Mouse (Mus musculus) liver, embryonic 13.5 days (tissue): Measurements from ENCODE around the gene Hmcn2. TPM values are rescaled to one million over a fixed set of nuclear protein-coding genes. Genes with fewer than 3 reads are reported as not detected.

Experiments
- ATAC-seq: fragments of 200-750 bp; cut with Nextera tagmentation; 2 replicates; pipeline ENCODE4 v1.8.0; 2017; ENCODE audit warnings: low read depth, mild to moderate bottlenecking, moderate number of reproducible peaks, moderate library complexity
- DNase-seq: peaks from one replicate; pipeline ENCODE4 v3.0.0; 2022
- H3K27ac ChIP-seq: fragments of 300-500 bp; sonication (generic); 2 replicates; pipeline ENCODE4 v1.5.1; 2015; ENCODE audit warnings: moderate library complexity, mild to moderate bottlenecking, inconsistent platforms
- H3K27me3 ChIP-seq: fragments of 300-500 bp; sonication (generic); 2 replicates; pipeline ENCODE4 v1.6.1; 2015; ENCODE audit warnings: mild to moderate bottlenecking, inconsistent platforms
- H3K36me3 ChIP-seq: fragments of 300-500 bp; sonication (generic); 2 replicates; pipeline ENCODE4 v1.6.1; 2015; ENCODE audit warnings: mild to moderate bottlenecking, inconsistent platforms
- H3K4me1 ChIP-seq: fragments of 300-500 bp; sonication (generic); replicated peaks from 2 replicates; pipeline ENCODE4 v1.6.1; 2015; ENCODE audit warnings: inconsistent platforms
- H3K4me2 ChIP-seq: fragments of 300-500 bp; sonication (generic); 2 replicates; pipeline ENCODE4 v1.6.1; 2015; ENCODE audit warnings: inconsistent platforms, mild to moderate bottlenecking, moderate library complexity
- H3K4me3 ChIP-seq: fragments of 300-500 bp; sonication (generic); replicated peaks from 2 replicates; pipeline ENCODE4 v1.5.1; 2015; ENCODE audit warnings: mild to moderate bottlenecking, inconsistent platforms
- H3K9ac ChIP-seq: fragments of 300-500 bp; sonication (generic); 2 replicates; pipeline ENCODE4 v1.6.1; 2015; ENCODE audit warnings: mild to moderate bottlenecking, inconsistent platforms
- H3K9me3 ChIP-seq: fragments of 300-500 bp; sonication (generic); replicated peaks from 2 replicates; pipeline ENCODE4 v1.6.1; 2016; ENCODE audit warnings: inconsistent platforms
- WGBS: fragments of 180-500 bp; shearing (Covaris S2); methylation state at CpG from one replicate; pipeline ENCODE4 v1.1.7; 2015; ENCODE audit not compliant: insufficient replicate concordance; 5-methylcytosine and 5-hydroxymethylcytosine counted together
- polyA plus RNA-seq: library from polyadenylated mRNA; unstranded; fragments of >200 nt; fragmentation: Nextera tagmentation; extraction: Ambion mirVana; gene quantifications from 2 replicates; pipeline ENCODE4 v1.2.1, GENCODE M21; 2015

Hmcn2 gene
- polyA plus RNA-seq, 1 experiment from 2014 or later: 0.25 TPM

GRCm38 (mm10) chr2:31446036-31446435 is 131.8 kb downstream of the Hmcn2 start:
- Histone ChIP-seq H3K27ac (no peak overlapping the region), H3K36me3 (no peaks in the 10 kb centered on the region), H3K4me2 (no peak overlapping the region), H3K9ac (no peak overlapping the region), H3K4me3 (no peak overlapping the region), H3K4me1 (0 out of 2 replicates have a peak, but pooled peaks cover 10% of the 10 kb centered on the region), H3K9me3 (no peaks in the 10 kb centered on the region), H3K27me3 (no peaks in the 10 kb centered on the region)
- no peak for ATAC-seq
- WGBS: 47% methylated on average over 4 of the region's 4 CpGs
- DNase-seq: no peak

GRCm38 (mm10) chr2:31446456-31446855 is 132.2 kb downstream of the Hmcn2 start:
- WGBS: 50% methylated on average over 4 of the region's 4 CpGs
- no peak overlapping the region for H3K27ac ChIP-seq
- H3K4me2 ChIP-seq: no peak overlapping the region
- no peak for ATAC-seq
- no peaks in the 10 kb centered on the region for H3K36me3 ChIP-seq
- H3K4me1 ChIP-seq: peaks cover 12% of the 10 kb centered on the region; the same call in 1 of the 2 replicates
- H3K27me3 ChIP-seq: no peaks in the 10 kb centered on the region
- H3K4me3 ChIP-seq: no peak overlapping the region
- no peak for DNase-seq
- H3K9me3 ChIP-seq: no peaks in the 10 kb centered on the region
- no peak overlapping the region for H3K9ac ChIP-seq

- Histone ChIP-seq H3K27me3 (no peaks in the 10 kb centered on the region), H3K4me3 (no peak overlapping the region), H3K36me3 (no peaks in the 10 kb centered on the region), H3K27ac (no peak overlapping the region), H3K4me2 (no peak overlapping the region), H3K9ac (no peak overlapping the region), H3K9me3 (no peaks in the 10 kb centered on the region), H3K4me1 (peaks cover 22% of the 10 kb centered on the region)
- no peak for ATAC-seq
- 44% methylated on average over 2 of the region's 2 CpGs for WGBS
- no peak for DNase-seq
Observed at GRCm38 (mm10) chr2:31447536-31447935, 133.3 kb downstream of the Hmcn2 start.

- no peak overlapping the region for H3K4me3 ChIP-seq
- H3K9me3 ChIP-seq: no peaks in the 10 kb centered on the region
- no peak overlapping the region for H3K27ac ChIP-seq
- ATAC-seq (no peak), DNase-seq (no peak)
- no peaks in the 10 kb centered on the region for H3K36me3 ChIP-seq
- H3K4me1 ChIP-seq: peaks cover 35% of the 10 kb centered on the region
- H3K27me3 ChIP-seq: no peaks in the 10 kb centered on the region
- 51% methylated on average over 3 of the region's 3 CpGs for WGBS
- H3K9ac ChIP-seq: no peak overlapping the region
- H3K4me2 ChIP-seq: no peak overlapping the region
Observed at GRCm38 (mm10) chr2:31448756-31449440, 134.7 kb downstream of the Hmcn2 start.

- Histone ChIP-seq H3K4me3 (no peak overlapping the region), H3K9me3 (no peaks in the 10 kb centered on the region), H3K36me3 (no peaks in the 10 kb centered on the region), H3K27me3 (no peaks in the 10 kb centered on the region), H3K9ac (no peak overlapping the region), H3K4me2 (no peak overlapping the region), H3K4me1 (peaks cover 37% of the 10 kb centered on the region), H3K27ac (no peak overlapping the region)
- 61% methylated on average over 4 of the region's 4 CpGs for WGBS
- DNase-seq: no peak
- no peak for ATAC-seq
Observed at GRCm38 (mm10) chr2:31449441-31449815, 135.2 kb downstream of the Hmcn2 start.

- Histone ChIP-seq H3K27ac (no peak overlapping the region), H3K4me3 (no peak overlapping the region), H3K4me1 (peaks cover 42% of the 10 kb centered on the region), H3K9ac (no peak overlapping the region), H3K36me3 (no peaks in the 10 kb centered on the region), H3K27me3 (no peaks in the 10 kb centered on the region), H3K9me3 (no peaks in the 10 kb centered on the region), H3K4me2 (no peak overlapping the region)
- WGBS: 71% methylated on average over 4 of the region's 4 CpGs
- ATAC-seq: no peak
- no peak for DNase-seq
Observed at GRCm38 (mm10) chr2:31449902-31450301, 135.7 kb downstream of the Hmcn2 start.

GRCm38 (mm10) chr2:31450661-31451060 is 136.4 kb downstream of the Hmcn2 start:
- Histone ChIP-seq H3K4me3 (no peak overlapping the region), H3K9me3 (no peaks in the 10 kb centered on the region), H3K27ac (no peak overlapping the region), H3K27me3 (no peaks in the 10 kb centered on the region), H3K36me3 (no peaks in the 10 kb centered on the region), H3K4me1 (peaks cover 43% of the 10 kb centered on the region), H3K9ac (no peak overlapping the region), H3K4me2 (no peak overlapping the region)
- WGBS: 67% methylated on average over 3 of the region's 3 CpGs
- DNase-seq: no peak
- ATAC-seq: no peak

- Histone ChIP-seq H3K4me1 (peaks cover 43% of the 10 kb centered on the region), H3K9me3 (no peaks in the 10 kb centered on the region)
Observed at GRCm38 (mm10) chr2:31451530-31451929, 137.3 kb downstream of the Hmcn2 start.

GRCm38 (mm10) chr2:31453011-31453410 is 138.8 kb downstream of the Hmcn2 start:
- Histone ChIP-seq H3K9me3 (no peaks in the 10 kb centered on the region), H3K27ac (0 out of 2 replicates have a peak overlapping the region, but pooled peaks have one; percentile 25), H3K9ac (no peak overlapping the region), H3K4me3 (no peak overlapping the region), H3K36me3 (no peaks in the 10 kb centered on the region), H3K27me3 (no peaks in the 10 kb centered on the region; the same call in 1 of the 2 replicates), H3K4me1 (peaks cover 43% of the 10 kb centered on the region), H3K4me2 (no peak overlapping the region)
- WGBS: 66% methylated on average over 13 of the region's 13 CpGs
- DNase-seq: no peak
- no peak for ATAC-seq

More at GRCm38 (mm10) chr2:31451530-31451929, 137.3 kb downstream of the Hmcn2 start:
- 18% methylated on average over 1 of the region's 1 CpGs for WGBS
- no peaks in the 10 kb centered on the region for H3K36me3 ChIP-seq
- ATAC-seq (no peak), DNase-seq (no peak)
- no peak overlapping the region for H3K27ac ChIP-seq
- no peak overlapping the region for H3K4me2 ChIP-seq
- H3K27me3 ChIP-seq: no peaks in the 10 kb centered on the region
- no peak overlapping the region for H3K9ac ChIP-seq
- no peak overlapping the region for H3K4me3 ChIP-seq

- H3K4me3 ChIP-seq: no peak overlapping the region
- DNase-seq (no peak), ATAC-seq (peak; percentile 50; the same call in 1 of the 2 replicates)
- H3K27ac ChIP-seq: 0 out of 2 replicates have a peak overlapping the region, but pooled peaks have one; percentile 25
- no peaks in the 10 kb centered on the region for H3K36me3 ChIP-seq
- WGBS: 38% methylated on average over 11 of the region's 11 CpGs
- peaks cover 47% of the 10 kb centered on the region for H3K4me1 ChIP-seq
- H3K4me2 ChIP-seq: no peak overlapping the region
- no peak overlapping the region for H3K9ac ChIP-seq
- H3K9me3 ChIP-seq: no peaks in the 10 kb centered on the region
- peaks cover 2% of the 10 kb centered on the region for H3K27me3 ChIP-seq
Observed at GRCm38 (mm10) chr2:31453559-31454177, 139.5 kb downstream of the Hmcn2 start.

GRCm38 (mm10) chr2:31454280-31454679 is 140.1 kb downstream of the Hmcn2 start:
- no peak for DNase-seq
- H3K4me2 ChIP-seq: no peak overlapping the region
- 69% methylated on average over 8 of the region's 8 CpGs for WGBS

GRCm38 (mm10) chr2:31455418-31455817 is 141.2 kb downstream of the Hmcn2 start:
- Histone ChIP-seq H3K27ac (no peak overlapping the region), H3K4me2 (no peak overlapping the region), H3K27me3 (peaks cover 18% of the 10 kb centered on the region), H3K9me3 (no peaks in the 10 kb centered on the region), H3K4me1 (peaks cover 47% of the 10 kb centered on the region), H3K4me3 (no peak overlapping the region), H3K9ac (no peak overlapping the region), H3K36me3 (no peaks in the 10 kb centered on the region)
- WGBS: 73% methylated on average over 7 of the region's 7 CpGs
- no peak for ATAC-seq
- no peak for DNase-seq

More at GRCm38 (mm10) chr2:31454280-31454679, 140.1 kb downstream of the Hmcn2 start:
- no peak overlapping the region for H3K9ac ChIP-seq
- H3K27ac ChIP-seq: no peak overlapping the region
- ATAC-seq: no peak
- H3K36me3 ChIP-seq: no peaks in the 10 kb centered on the region
- H3K27me3 ChIP-seq: peaks cover 7% of the 10 kb centered on the region
- H3K4me3 ChIP-seq: no peak overlapping the region
- peaks cover 45% of the 10 kb centered on the region for H3K4me1 ChIP-seq
- no peaks in the 10 kb centered on the region for H3K9me3 ChIP-seq
